Comparison of ENCODE assay signal across 11 mouse cellular contexts in the genomic region with DNA sequence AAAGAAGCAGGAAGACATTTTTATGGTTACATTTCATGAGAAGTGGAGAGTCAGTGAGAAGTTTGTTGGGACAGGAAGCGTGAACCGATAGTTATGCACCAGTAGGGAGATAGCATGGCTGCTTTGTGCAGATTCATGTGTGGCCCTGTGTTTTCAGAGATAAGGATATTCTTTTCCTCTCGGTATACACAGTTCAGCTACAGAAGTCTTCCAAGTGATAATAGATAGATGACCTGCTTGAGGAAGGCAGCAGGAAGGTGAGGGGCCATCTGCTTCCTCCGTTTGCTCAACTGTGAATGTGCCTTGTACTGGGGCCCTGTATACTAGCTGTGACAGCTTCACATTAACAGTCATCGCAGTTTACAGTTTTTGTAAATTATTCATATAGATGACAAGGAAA.
DNase-seq lines count a peak whose midpoint lies in the region; ATAC-seq and TF ChIP-seq lines count a peak whose summit lies in the region.
"Had no signal": no experiment of that assay in that cellular context is flagged by ENCODE, and none has a peak within 500 bp of the region (broad histone marks: within the 10 kb centered on the region; RNA-seq: fewer than 3 reads in every experiment).

No protein-coding gene starts in this region.

- DNase-seq in heart, postnatal 0 days (ENCODE audit: low spot score), result peak; percentile 24
- no peak for DNase-seq in heart, adult 8-10 months (ENCODE audit: low spot score)
- no peak for DNase-seq in G1E (ENCODE audit: low spot score)
- no peak for DNase-seq in cerebellum, adult 2 months
- DNase-seq in kidney, adult 9 months, result no peak
- DNase-seq: adrenal gland, postnatal 25 days; cerebellum, adult 8-10 months; kidney, adult 18-20 months had no signal

- no peaks in the 10 kb centered on the region for H3K36me3 ChIP-seq in heart, postnatal 0 days (replicated peaks; ENCODE audit: control insufficient read depth, insufficient read depth, low read length)
- no peaks in the 10 kb centered on the region for H3K36me3 ChIP-seq in G1E (replicated peaks)
- H3K36me3 ChIP-seq in liver, embryonic 16.5 days (ENCODE audit: control insufficient read depth, insufficient read depth), result no peaks in the 10 kb centered on the region
- H3K36me3 ChIP-seq: embryonic facial prominence, embryonic 13.5 days had no signal

- ATAC-seq in heart, postnatal 0 days (ENCODE audit: insufficient read depth, low read depth), result peak; percentile 47; the same call in 1 of the 2 replicates
- peak; percentile 94 for ATAC-seq in G1E (ENCODE audit: extremely low read depth, insufficient number of reproducible peaks, low FRiP score, poor library complexity, severe bottlenecking)
- ATAC-seq in common myeloid progenitor, adult 5-6 weeks (replicated peaks; ENCODE audit: low read depth, poor library complexity, severe bottlenecking), result peak; percentile 97
- peak; percentile 99 for ATAC-seq in liver, embryonic 16.5 days (ENCODE audit: low read depth)

- no peaks in the 10 kb centered on the region for H3K27me3 ChIP-seq in heart, postnatal 0 days (ENCODE audit: control insufficient read depth, insufficient read depth, low read length)
- H3K27me3 ChIP-seq in G1E (ENCODE audit: insufficient read depth, low read length), result no peaks in the 10 kb centered on the region
- H3K27me3 ChIP-seq in liver, embryonic 16.5 days (ENCODE audit: control insufficient read depth, insufficient read depth, low read depth, low read length), result no peaks in the 10 kb centered on the region
- no peaks in the 10 kb centered on the region for H3K27me3 ChIP-seq in cerebellum, adult 2 months (ENCODE audit: control insufficient read depth, insufficient read depth, low read length)
- H3K27me3 ChIP-seq: embryonic facial prominence, embryonic 13.5 days had no signal

- no peaks in the 10 kb centered on the region for H3K9me3 ChIP-seq in heart, postnatal 0 days (replicated peaks; ENCODE audit: control insufficient read depth, low read length)
- H3K9me3 ChIP-seq in G1E (replicated peaks), result no peaks in the 10 kb centered on the region
- H3K9me3 ChIP-seq in liver, embryonic 16.5 days (replicated peaks; ENCODE audit: control insufficient read depth, low read length), result no peaks in the 10 kb centered on the region
- H3K9me3 ChIP-seq: embryonic facial prominence, embryonic 13.5 days had no signal

- no peak overlapping the region for H3K4me2 ChIP-seq in heart, postnatal 0 days (ENCODE audit: low read depth, low read length)
- H3K4me2 ChIP-seq in liver, embryonic 16.5 days (ENCODE audit: low read depth, low read length), result peak overlapping the region; percentile 49; the same call in 1 of the 2 replicates
- H3K4me2 ChIP-seq: embryonic facial prominence, embryonic 13.5 days had no signal

- H3K9ac ChIP-seq in heart, postnatal 0 days (replicated peaks; ENCODE audit: low read depth, low read length), result no peak overlapping the region
- H3K9ac ChIP-seq in liver, embryonic 16.5 days (ENCODE audit: low read depth, low read length), result no peak overlapping the region
- H3K9ac ChIP-seq: embryonic facial prominence, embryonic 13.5 days had no signal

- peak overlapping the region; percentile 25; the same call in 1 of the 2 replicates for H3K27ac ChIP-seq in heart, postnatal 0 days (ENCODE audit: low read depth)
- H3K27ac ChIP-seq in liver, embryonic 16.5 days (ENCODE audit: low read length), result peak overlapping the region; percentile 77
- H3K27ac ChIP-seq in cerebellum, adult 2 months (ENCODE audit: insufficient read depth, low read length), result no peak overlapping the region
- H3K27ac ChIP-seq: embryonic facial prominence, embryonic 13.5 days had no signal

- H3K4me3 ChIP-seq in heart, postnatal 0 days (ENCODE audit: low read depth, low read length), result no peak overlapping the region
- H3K4me3 ChIP-seq in G1E (ENCODE audit: low read depth, low read length), result no peak overlapping the region; the same call in 1 of the 2 replicates
- H3K4me3 ChIP-seq in liver, embryonic 16.5 days (ENCODE audit: low read depth, low read length), result no peak overlapping the region
- no peak overlapping the region for H3K4me3 ChIP-seq in cerebellum, adult 2 months (replicated peaks; ENCODE audit: insufficient read depth, low read depth, low read length)
- H3K4me3 ChIP-seq: embryonic facial prominence, embryonic 13.5 days had no signal

- WGBS in heart, postnatal 0 days, result 31% methylated on average over 5 of the region's 5 CpGs
- WGBS in liver, embryonic 16.5 days (ENCODE audit: insufficient replicate concordance), result 11% methylated on average over 5 of the region's 5 CpGs
- 60% methylated on average over 5 of the region's 5 CpGs for WGBS in cerebellum, adult 2 months

- TF ChIP-seq POLR2A in cerebellum, adult 2 months (IDR thresholded peaks at IDR 0.05; ENCODE audit: borderline replicate concordance, insufficient read depth, low read length), result no peak

- H3K4me1 ChIP-seq in heart, postnatal 0 days (ENCODE audit: control insufficient read depth, insufficient read depth), result peaks cover 17% of the 10 kb centered on the region
- peaks cover 47% of the 10 kb centered on the region for H3K4me1 ChIP-seq in G1E (ENCODE audit: insufficient read depth, low read depth, low read length)
- H3K4me1 ChIP-seq in liver, embryonic 16.5 days (ENCODE audit: control insufficient read depth, low read depth, low read length), result peaks cover 8% of the 10 kb centered on the region
- no peaks in the 10 kb centered on the region for H3K4me1 ChIP-seq in cerebellum, adult 2 months (ENCODE audit: control insufficient read depth, insufficient read depth, low read length)

- TF ChIP-seq EP300 in heart, postnatal 0 days (IDR thresholded peaks at IDR 0.05; ENCODE audit: low read depth), result no peak

- TF ChIP-seq CTCF in heart, postnatal 0 days (IDR thresholded peaks at IDR 0.05; ENCODE audit: low read depth), result no peak
- TF ChIP-seq CTCF in G1E (IDR thresholded peaks at IDR 0.05; ENCODE audit: low read depth, low read length), result no peak
- no peak for TF ChIP-seq CTCF in cerebellum, adult 2 months (IDR thresholded peaks at IDR 0.05; ENCODE audit: borderline replicate concordance, insufficient read depth, low read depth, low read length)

Comparison
In these comparisons a context has a peak if more than half of its experiments do, and no peak if none do; other contexts are left out.
1. ATAC-seq: peak in every context shown above with its lines; median percentile 99 in liver, embryonic 16.5 days; 97 in common myeloid progenitor, adult 5-6 weeks; 94 in G1E; 47 in heart, postnatal 0 days.